Mouse (Mus musculus) left cerebral cortex, postnatal 25 days (tissue): ENCODE measurements around the gene Tnfrsf11a. TPM values are rescaled to one million over a fixed set of nuclear protein-coding genes. Genes with fewer than 3 reads are reported as not detected.
"Not testable (repeated sequence)": the region's sequence is repeated elsewhere in the genome, so short reads cannot be mapped to it uniquely, and the experiment has no call there.

Experiments
- DNase-seq, 2 experiments: peaks; one replicate each; pipeline ENCODE4 v3.0.0; 2022; ENCODE audit warnings: low spot score in 2 of 2, mixed read lengths in 1 of 2
- intact Hi-C: fragments of 180-260 bp; cut with DNase I; formaldehyde crosslinking; loops from one replicate; pipeline ENCODE4 v1.15.1; 2025
- total RNA-seq, 2 experiments: library from RNA; stranded (reverse); gene quantifications; 2 replicates each; pipeline ENCODE4 v1.2.3; 2021

The Tnfrsf11a gene
- 1 to 10 TPM; 6.9 to 7.9 TPM for total RNA-seq

- intact Hi-C loops, result loop anchor here (2.0 to 5.0 kb wide), 3 partner anchors 38 to 212 kb away; no protein-coding TSS in a partner anchor
These were observed at the start of gene Tnfrsf11a for GRCm38 (mm10) chr1:105780457-105781364. Tnfrsf11a (plus strand) TSS chr1:105780718.

GRCm38 (mm10) chr1:105735318-105735717 lies 45.2 kb upstream of the Tnfrsf11a start:
- intact Hi-C loops, result no loop called here
- no peak for DNase-seq

More at GRCm38 (mm10) chr1:105780457-105781364, at the start of gene Tnfrsf11a:
- peak; percentile 48 to 54 for DNase-seq

- intact Hi-C loops, result no loop called here
- no peak for DNase-seq
These were observed 42.2 kb upstream of the Tnfrsf11a start for GRCm38 (mm10) chr1:105738334-105738733.

GRCm38 (mm10) chr1:105739493-105739892 lies 41.0 kb upstream of the Tnfrsf11a start:
- no peak for DNase-seq
- intact Hi-C loops, result no loop called here

DNA sequence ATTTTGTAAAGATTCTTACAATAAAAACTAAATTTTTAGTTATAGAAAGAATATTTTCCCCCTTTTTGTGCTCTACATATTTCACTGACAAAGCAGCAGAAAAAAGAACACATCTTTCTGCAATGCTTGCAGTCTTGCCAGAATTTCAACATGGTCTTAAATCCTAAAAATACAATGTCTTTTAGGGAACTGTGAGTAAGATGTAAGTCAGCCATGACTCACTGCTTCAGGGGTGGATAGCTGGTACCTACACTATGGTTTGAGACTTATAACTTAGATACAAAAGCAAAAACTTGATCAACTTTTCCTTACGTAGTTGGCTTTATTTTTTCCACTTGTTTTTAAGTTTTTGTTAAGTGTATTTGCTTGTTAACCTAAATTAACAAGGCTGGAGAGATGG lies 38.0 kb upstream of the Tnfrsf11a start:
- intact Hi-C loops, result loop anchor here (5.0 kb wide), 2 partner anchors 40 to 205 kb away; partner anchors contain the start of gene Tnfrsf11a
- DNase-seq, result peak in 1 of 2 experiments; percentile 85

DNA sequence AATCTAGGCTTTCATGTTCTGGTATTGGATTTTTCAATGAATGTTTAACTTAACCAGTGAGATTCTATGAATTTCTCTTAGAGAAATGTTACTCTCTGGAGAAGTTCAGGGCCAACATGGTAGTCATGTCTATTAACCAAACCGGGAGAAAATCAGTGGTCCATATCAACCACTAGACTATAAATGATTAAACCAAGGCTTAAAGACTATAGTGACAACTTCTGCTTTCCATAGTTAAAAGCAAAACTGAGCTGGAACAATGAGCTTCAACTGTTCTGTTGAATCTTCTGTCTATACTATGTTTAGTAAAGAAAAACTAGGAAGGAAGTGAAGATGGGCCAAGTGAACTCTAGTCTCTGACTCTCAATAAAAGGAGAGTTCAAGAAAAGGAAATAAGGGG lies 34.1 kb upstream of the Tnfrsf11a start:
- intact Hi-C loops, result no loop called here
- DNase-seq, result no peak

DNA sequence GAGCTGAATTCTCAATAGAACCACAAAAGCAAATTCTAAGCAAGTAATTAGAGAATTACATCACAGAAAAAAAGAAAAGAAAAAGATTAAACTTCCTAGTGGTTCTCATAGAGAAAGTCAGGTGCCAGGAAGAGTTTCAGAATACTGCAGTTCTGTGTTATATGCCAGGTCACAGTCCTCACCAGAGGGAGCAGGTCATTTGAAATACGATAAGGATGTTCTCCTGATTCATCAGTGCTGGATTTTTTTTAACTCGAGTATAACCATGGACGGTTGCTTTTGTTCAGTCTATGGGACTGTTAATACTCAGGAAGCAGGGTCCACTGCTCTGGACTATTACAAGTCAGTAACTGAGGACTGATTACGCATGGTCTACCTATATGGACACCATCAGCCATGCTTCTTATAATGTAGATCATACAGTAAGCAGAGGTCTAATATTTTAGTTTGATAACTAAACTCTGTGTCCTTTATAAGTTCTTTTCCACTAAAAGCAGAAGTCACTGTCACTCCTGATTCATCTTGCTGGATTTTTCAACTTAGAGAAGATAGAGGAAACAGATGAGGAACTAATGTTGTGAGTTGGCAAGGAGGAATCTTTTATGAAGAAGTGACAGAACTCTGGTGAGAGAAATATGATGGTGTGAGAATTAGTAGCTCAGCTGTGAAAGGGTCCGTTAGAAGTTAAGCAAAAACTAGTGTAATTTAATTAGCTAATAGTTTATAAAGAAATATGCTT lies 33.5 kb upstream of the Tnfrsf11a start:
- intact Hi-C loops, result no loop called here
- DNase-seq, result no peak

- intact Hi-C loops, result no loop called here
- no peak for DNase-seq
These were observed 32.3 kb upstream of the Tnfrsf11a start for GRCm38 (mm10) chr1:105748091-105748799.

- no peak for DNase-seq
- intact Hi-C loops, result no loop called here
These were observed 28.3 kb upstream of the Tnfrsf11a start for GRCm38 (mm10) chr1:105752196-105752595.

- DNase-seq, result no peak
- intact Hi-C loops, result no loop called here
These were observed 27.6 kb upstream of the Tnfrsf11a start for GRCm38 (mm10) chr1:105752944-105753343.

- no peak for DNase-seq
- intact Hi-C loops, result no loop called here
These were observed 21.7 kb upstream of the Tnfrsf11a start for GRCm38 (mm10) chr1:105758798-105759197.

DNA sequence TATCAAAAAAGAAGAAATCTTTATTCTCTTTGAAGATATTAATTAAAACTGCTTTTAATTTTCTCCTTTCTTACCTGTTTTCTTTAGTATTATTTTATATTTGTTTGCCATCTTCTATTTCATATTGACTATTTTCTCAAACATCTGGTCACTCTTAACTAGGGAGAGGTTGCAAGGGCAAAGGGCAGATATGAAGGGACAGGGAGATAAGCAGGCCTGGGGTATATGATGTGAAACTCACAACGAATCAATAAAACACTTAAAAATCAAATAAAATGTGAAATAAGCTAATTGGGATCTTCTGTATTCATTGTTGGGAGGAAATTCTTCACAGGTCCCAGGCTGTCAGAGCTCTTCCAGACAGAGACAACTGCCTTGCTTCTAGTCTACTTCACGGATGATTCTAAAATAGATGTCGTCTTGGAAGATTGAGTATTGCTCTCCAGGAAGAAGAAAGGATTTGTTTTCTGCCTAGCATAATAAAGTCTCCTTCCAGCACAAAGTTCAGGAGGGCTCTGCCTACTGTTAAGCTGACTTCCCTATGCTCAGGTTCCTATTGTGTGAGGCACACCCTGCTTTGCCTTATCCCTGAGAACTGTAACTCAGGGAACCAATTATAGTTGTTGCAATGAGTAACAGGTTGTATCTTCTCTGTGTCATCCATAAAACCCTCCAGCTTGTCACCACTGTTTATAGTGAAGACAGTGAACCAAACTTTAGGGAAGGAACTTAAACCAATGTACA lies 20.9 kb upstream of the Tnfrsf11a start:
- intact Hi-C loops, result no loop called here
- DNase-seq, result no peak

- DNase-seq, result no peak
- intact Hi-C loops, result no loop called here
These were observed 14.9 kb upstream of the Tnfrsf11a start for GRCm38 (mm10) chr1:105765586-105765985.

GRCm38 (mm10) chr1:105766099-105766498 lies 14.4 kb upstream of the Tnfrsf11a start:
- DNase-seq, intact Hi-C loops: not testable (repeated sequence)

DNA sequence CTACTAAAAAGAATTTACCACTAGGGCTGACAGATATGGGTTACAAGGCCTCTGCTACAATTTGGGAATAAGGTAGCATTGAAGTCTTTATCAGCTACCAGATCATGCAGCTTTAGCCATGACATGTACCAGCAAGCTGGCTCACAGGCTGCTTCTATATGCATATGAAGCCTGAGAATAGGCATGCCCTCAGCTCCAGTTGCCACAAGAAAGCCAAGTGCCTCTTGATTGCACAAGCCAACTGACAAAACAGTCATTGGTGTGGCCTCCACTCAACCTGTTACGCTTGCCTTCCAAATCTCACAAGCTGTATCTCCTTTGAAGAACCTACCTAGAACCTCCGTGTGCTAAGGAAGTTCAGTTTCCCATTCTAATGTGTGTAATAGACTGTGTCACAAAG lies 12.1 kb upstream of the Tnfrsf11a start:
- intact Hi-C loops, result no loop called here
- DNase-seq, result no peak

DNA sequence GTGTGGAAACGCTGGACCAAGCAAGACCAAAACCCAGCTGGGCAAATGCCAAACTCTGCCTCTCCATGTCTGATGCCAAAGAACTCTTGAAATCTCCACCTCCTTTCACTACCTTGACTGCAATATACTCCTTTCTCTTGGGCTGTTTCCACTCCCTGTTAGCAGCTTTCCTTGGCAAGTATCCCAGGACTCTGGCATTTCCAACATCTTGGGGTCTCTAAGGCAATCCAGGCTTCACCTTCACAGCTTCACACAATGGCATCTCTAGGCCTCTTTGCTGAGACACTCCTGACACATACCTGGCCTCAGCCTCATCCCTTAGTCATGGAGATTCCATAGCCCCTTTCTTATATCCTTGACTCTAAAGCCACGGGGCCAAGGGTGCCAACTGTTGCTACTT lies 9.8 kb upstream of the Tnfrsf11a start:
- DNase-seq, result no peak
- intact Hi-C loops, result no loop called here

- intact Hi-C loops, result no loop called here
- DNase-seq, result no peak
These were observed 4.1 kb upstream of the Tnfrsf11a start for GRCm38 (mm10) chr1:105776426-105776825.

- no peak for DNase-seq
- intact Hi-C loops, result loop anchor here (2.0 to 5.0 kb wide), 3 partner anchors 38 to 213 kb away; no protein-coding TSS in a partner anchor
These were observed 450 bp upstream of the Tnfrsf11a start for GRCm38 (mm10) chr1:105780079-105780456.
